Mouse (Mus musculus) heart, postnatal 0 days (tissue): ENCODE measurements around the gene Paf1. TPM values are rescaled to one million over a fixed set of nuclear protein-coding genes. Genes with fewer than 3 reads are reported as not detected.
A peak's percentile ranks its signal among the peaks of the same experiment; 100 is the strongest.

Experiments used
- ATAC-seq: fragments of 200-750 bp; cut with Nextera tagmentation; 2 replicates; pipeline ENCODE4 v1.8.0; 2017; ENCODE audit warnings: low read depth, moderate number of reproducible peaks, moderate library complexity; ENCODE audit not compliant: insufficient read depth
- DNase-seq: peaks from one replicate; pipeline ENCODE4 v3.0.0-alpha.2; 2016; ENCODE audit warnings: low spot score
- H3K27ac ChIP-seq: fragments of 300-500 bp; sonication (generic); 2 replicates; pipeline ENCODE4 v1.5.1; 2014; ENCODE audit warnings: low read depth, mild to moderate bottlenecking
- H3K27me3 ChIP-seq: fragments of 300-500 bp; sonication (generic); 2 replicates; pipeline ENCODE4 v1.6.1; 2014; ENCODE audit warnings: low read length, mixed read lengths; ENCODE audit not compliant: control insufficient read depth, insufficient read depth
- H3K36me3 ChIP-seq: fragments of 300-500 bp; sonication (generic); replicated peaks from 2 replicates; pipeline ENCODE4 v1.6.1; 2014; ENCODE audit warnings: low read length, mixed read lengths; ENCODE audit not compliant: control insufficient read depth, insufficient read depth
- H3K4me1 ChIP-seq: fragments of 300-500 bp; sonication (generic); 2 replicates; pipeline ENCODE4 v1.6.1; 2014; ENCODE audit warnings: antibody characterized with exemption; ENCODE audit not compliant: control insufficient read depth, insufficient read depth
- H3K4me2 ChIP-seq: fragments of 300-500 bp; sonication (generic); 2 replicates; pipeline ENCODE4 v1.6.1; 2014; ENCODE audit warnings: low read depth, mild to moderate bottlenecking, low read length, moderate library complexity
- H3K4me3 ChIP-seq: fragments of 300-500 bp; sonication (generic); 2 replicates; pipeline ENCODE4 v1.5.1; 2014; ENCODE audit warnings: low read depth, low read length
- H3K9ac ChIP-seq: fragments of 300-500 bp; sonication (generic); replicated peaks from 2 replicates; pipeline ENCODE4 v1.6.1; 2014; ENCODE audit warnings: low read depth, low read length, mixed read lengths
- H3K9me3 ChIP-seq: fragments of 300-500 bp; sonication (generic); replicated peaks from 2 replicates; pipeline ENCODE4 v1.6.1; 2016; ENCODE audit warnings: low read length; ENCODE audit not compliant: control insufficient read depth
- CTCF ChIP-seq: IDR thresholded peaks from 2 replicates; pipeline ENCODE4 v1.5.1; 2016; ENCODE audit warnings: antibody characterized with exemption, control low read depth, low read depth
- EP300 ChIP-seq: IDR thresholded peaks from 2 replicates; pipeline ENCODE4 v1.6.1; 2016; ENCODE audit warnings: antibody characterized with exemption, low read depth
- WGBS: fragments of 180-500 bp; shearing (Covaris S2); extraction: QIAGEN DNeasy Blood & Tissue Kit; methylation state at CpG from one replicate; pipeline ENCODE4 v1.1.7; 2014; 5-methylcytosine and 5-hydroxymethylcytosine counted together
- polyA plus RNA-seq: library from polyadenylated mRNA; unstranded; fragments of >200 nt; fragmentation: Nextera tagmentation; extraction: Ambion mirVana; gene quantifications from 2 replicates; pipeline ENCODE4 v1.2.1, GENCODE M21; 2015
- total RNA-seq: library from RNA; depleted of rRNA; stranded (reverse); fragments of >200 nt; gene quantifications from 2 replicates; pipeline ENCODE4 v1.2.3, GENCODE M21; 2014; ENCODE audit warnings: low replicate concordance; rRNA removed

The Paf1 gene
- total and polyA plus RNA-seq, 2 experiments from 2014 or later = 29.8 to 56.5 TPM

DNA sequence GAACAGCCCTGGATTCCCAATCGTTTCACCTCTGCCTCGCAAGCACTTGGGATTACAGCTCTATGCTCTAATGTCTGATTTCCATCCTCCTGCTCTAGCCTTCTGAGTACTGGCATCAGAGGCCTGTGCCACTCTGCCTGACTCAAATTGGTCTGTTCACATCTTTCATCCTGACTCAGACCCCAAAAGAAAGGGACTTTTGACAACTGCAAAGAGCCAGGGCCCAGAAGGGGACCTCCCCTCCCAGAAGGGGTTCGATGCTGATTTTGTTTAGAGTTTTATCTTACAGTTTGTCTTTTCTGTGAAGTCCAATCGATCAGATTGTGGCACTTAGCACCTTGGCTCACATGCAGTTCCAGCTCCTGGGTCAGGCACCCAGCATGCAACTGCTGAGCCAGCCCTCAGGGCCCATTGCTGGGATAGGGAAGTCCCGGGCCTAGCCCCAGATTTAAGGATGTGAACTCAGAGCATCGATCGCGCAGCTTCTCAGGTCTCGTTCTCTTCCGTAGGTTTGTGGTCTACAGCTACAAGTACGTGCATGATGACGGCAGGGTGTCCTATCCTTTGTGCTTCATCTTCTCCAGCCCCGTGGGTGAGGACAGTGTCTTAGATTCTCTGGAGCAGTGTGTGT, 51.7 kb downstream of the Paf1 start:
- Histone ChIP-seq H3K4me3 (no peak overlapping the region), H3K27me3 (peaks cover 6% of the 10 kb centered on the region; the same call in 1 of the 2 replicates), H3K27ac (no peak overlapping the region), H3K4me2 (no peak overlapping the region), H3K4me1 (no peaks in the 10 kb centered on the region), H3K9me3 (no peaks in the 10 kb centered on the region), H3K36me3 (no peaks in the 10 kb centered on the region), H3K9ac (no peak overlapping the region)
- ATAC-seq = no peak
- DNase-seq = no peak
- 83% methylated on average over 13 of the region's 13 CpGs for WGBS
- TF ChIP-seq EP300 (no peak), CTCF (no peak)

DNA sequence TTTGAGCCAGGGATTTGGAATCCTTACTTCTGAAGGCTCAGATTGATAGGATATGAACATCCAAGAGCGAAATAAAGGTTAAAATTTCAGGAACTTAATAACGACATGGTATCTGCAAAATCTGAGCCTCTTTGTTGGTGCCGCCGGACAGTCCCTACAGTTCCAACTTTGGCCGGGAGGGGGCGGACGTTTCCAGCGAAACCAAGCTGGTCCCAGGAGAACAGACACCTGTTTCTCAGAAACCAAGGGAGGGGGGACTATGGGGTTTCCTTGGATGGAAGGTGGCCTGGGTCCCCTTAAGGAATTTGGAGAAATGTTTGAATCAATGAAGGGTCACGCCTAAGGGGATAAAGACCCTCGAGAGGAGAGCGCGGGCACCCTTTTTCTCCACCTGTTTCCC, 53.7 kb downstream of the Paf1 start:
- DNase-seq (no peak), ATAC-seq (no peak)
- Histone ChIP-seq H3K9ac (no peak overlapping the region), H3K27me3 (peaks cover 6% of the 10 kb centered on the region; the same call in 1 of the 2 replicates), H3K4me1 (no peaks in the 10 kb centered on the region), H3K9me3 (no peaks in the 10 kb centered on the region), H3K27ac (no peak overlapping the region), H3K36me3 (no peaks in the 10 kb centered on the region), H3K4me3 (no peak overlapping the region), H3K4me2 (no peak overlapping the region)
- WGBS = 12% methylated on average over 12 of the region's 12 CpGs
- peak; percentile 75 for TF ChIP-seq CTCF
- no peak for TF ChIP-seq EP300

DNA sequence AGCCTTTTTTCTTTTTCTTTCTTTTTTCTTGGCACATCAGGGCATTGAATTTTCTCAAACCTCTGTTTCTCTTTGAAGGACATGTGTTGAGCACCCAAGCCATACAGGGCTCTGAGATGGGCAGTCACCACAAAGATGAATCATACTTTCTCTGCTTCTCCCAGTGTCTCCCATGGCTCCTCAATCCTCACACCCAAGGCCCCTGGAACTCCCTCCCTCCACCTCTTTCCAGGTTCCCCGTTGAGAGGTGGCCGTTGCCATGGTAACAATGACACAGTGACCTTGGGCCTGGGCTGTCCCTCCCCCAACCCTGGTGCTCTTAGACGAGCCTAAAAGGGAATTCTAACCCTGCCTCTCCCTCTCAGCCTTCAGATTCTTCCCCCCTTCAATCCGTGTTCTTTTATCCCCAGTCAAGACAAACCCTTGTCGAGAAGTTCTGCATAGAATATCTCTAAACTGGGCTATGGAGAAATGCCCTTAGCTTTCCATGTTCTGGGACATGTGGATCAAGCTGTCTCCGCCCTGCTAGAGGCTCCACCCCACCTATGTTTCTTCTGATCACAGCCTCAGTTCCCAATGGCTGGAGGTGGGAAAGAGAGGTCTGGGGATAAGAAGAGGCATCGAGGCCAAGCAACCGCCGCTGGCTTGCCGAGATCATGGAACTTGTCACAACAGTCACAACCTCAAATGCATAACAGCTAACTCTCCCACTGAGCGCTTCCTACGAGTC, 54.5 kb downstream of the Paf1 start:
- DNase-seq (no peak), ATAC-seq (no peak)
- Histone ChIP-seq H3K36me3 (no peaks in the 10 kb centered on the region), H3K4me2 (no peak overlapping the region), H3K27ac (no peak overlapping the region), H3K27me3 (peaks cover 6% of the 10 kb centered on the region; the same call in 1 of the 2 replicates), H3K4me3 (no peak overlapping the region), H3K9me3 (no peaks in the 10 kb centered on the region), H3K4me1 (no peaks in the 10 kb centered on the region), H3K9ac (no peak overlapping the region)
- TF ChIP-seq CTCF (no peak), EP300 (no peak)
- WGBS = 37% methylated on average over 12 of the region's 12 CpGs

DNA sequence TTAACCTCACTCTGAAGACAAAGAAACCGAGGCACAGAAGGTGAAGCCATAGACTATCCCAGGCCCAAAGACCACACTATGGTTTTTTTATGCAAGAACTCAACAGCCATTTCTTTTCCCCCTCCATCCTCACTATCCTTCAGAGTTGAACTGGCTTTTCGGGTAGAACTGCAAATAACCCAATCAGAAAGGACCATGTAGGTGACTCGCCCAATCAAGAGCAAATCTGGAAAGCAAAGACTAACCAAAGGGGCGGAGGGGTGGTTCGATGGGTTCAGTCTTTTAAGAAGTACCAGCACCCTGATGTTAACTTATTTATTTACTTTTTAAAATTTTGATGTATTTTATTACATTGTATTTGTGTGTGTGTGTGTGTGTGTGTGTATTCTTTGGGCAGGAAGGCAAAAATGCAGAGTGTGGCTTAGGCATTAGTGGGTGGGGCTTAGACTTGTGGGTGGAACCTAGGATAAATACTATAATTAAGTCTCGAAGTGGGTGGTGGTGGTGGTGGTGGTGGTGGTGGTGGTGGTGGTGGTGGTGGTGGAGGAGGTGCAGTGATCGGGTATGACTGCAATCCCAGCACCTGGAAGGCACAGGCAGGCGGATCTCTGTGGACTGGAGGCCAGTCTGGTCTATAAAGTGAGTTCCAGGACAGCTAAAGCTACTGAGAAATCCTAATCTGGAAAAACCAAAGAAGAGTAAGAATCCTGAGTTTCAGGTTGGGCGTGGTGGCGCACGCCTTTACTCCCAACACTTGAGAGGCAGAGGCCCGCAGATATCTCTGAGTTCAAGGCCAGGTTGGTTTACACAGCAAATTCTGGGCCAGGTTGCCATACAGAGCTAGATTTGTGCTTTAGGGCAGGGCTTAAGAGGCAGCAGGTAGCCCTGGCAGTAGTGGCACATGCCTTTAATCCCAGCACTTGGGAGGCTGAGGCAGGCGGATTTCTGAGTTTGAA, 55.4 kb downstream of the Paf1 start:
- H3K4me1 ChIP-seq = no peaks in the 10 kb centered on the region
- 74% methylated on average over 13 of the region's 13 CpGs for WGBS

More for the DNA sequence above, 55.4 kb downstream of the Paf1 start:
- Histone ChIP-seq H3K27ac (no peak overlapping the region), H3K36me3 (no peaks in the 10 kb centered on the region), H3K27me3 (peaks cover 6% of the 10 kb centered on the region; the same call in 1 of the 2 replicates), H3K4me2 (no peak overlapping the region), H3K4me3 (no peak overlapping the region), H3K9me3 (no peaks in the 10 kb centered on the region), H3K9ac (no peak overlapping the region)
- ATAC-seq (no peak), DNase-seq (no peak)
- no peak for TF ChIP-seq EP300
- TF ChIP-seq CTCF = no peak

Other genes with a start within 250 kb of the Paf1 start
- gene Fbl, start 223.2 kb upstream of the Paf1 start, total RNA-seq = 6.6 and 21.8 TPM in 2 replicates
- gene Fbl, start 223.2 kb upstream of the Paf1 start, polyA plus RNA-seq = 44.3 and 51.3 TPM in 2 replicates
- 21.3 and 37.1 TPM in 2 replicates for gene Dyrk1b, start 213.5 kb upstream of the Paf1 start, total RNA-seq
- gene Dyrk1b, start 213.5 kb upstream of the Paf1 start, polyA plus RNA-seq = 10.2 and 10.4 TPM in 2 replicates
- 6.5 and 18.2 TPM in 2 replicates for gene Eid2, start 125.1 kb upstream of the Paf1 start, total RNA-seq
- 1.4 and 1.6 TPM in 2 replicates for gene Eid2, start 125.1 kb upstream of the Paf1 start, polyA plus RNA-seq
- gene Eid2b, start 115.2 kb upstream of the Paf1 start, total RNA-seq = 4.4 and 13.0 TPM in 2 replicates
- 9.1 and 9.7 TPM in 2 replicates for gene Eid2b, start 115.2 kb upstream of the Paf1 start, polyA plus RNA-seq
- gene Selenov, start 101.8 kb upstream of the Paf1 start, total RNA-seq = not detected in 2 replicates
- gene Selenov, start 101.8 kb upstream of the Paf1 start, polyA plus RNA-seq = not detected in 2 replicates
- not detected in 2 replicates for gene Dll3, start 90.7 kb upstream of the Paf1 start, total RNA-seq
- gene Dll3, start 90.7 kb upstream of the Paf1 start, polyA plus RNA-seq = not detected in 2 replicates
- 60.6 and 69.9 TPM in 2 replicates for gene Timm50, start 80.9 kb upstream of the Paf1 start, total RNA-seq
- 90.1 and 90.6 TPM in 2 replicates for gene Timm50, start 80.9 kb upstream of the Paf1 start, polyA plus RNA-seq
- 52.3 and 71.4 TPM in 2 replicates for gene Supt5, start 54.2 kb upstream of the Paf1 start, total RNA-seq
- gene Supt5, start 54.2 kb upstream of the Paf1 start, polyA plus RNA-seq = 36.4 and 36.6 TPM in 2 replicates
- 145 and 161 TPM in 2 replicates for gene Rps16, start 42.3 kb upstream of the Paf1 start, total RNA-seq
- 481 and 513 TPM in 2 replicates for gene Rps16, start 42.3 kb upstream of the Paf1 start, polyA plus RNA-seq
- gene Plekhg2, start 20.4 kb upstream of the Paf1 start, total RNA-seq = 23.5 and 41.7 TPM in 2 replicates
- gene Plekhg2, start 20.4 kb upstream of the Paf1 start, polyA plus RNA-seq = 11.8 and 13.7 TPM in 2 replicates
- gene Zfp36, start 12.7 kb upstream of the Paf1 start, total RNA-seq = 10.8 and 19.2 TPM in 2 replicates
- 12.5 and 13.6 TPM in 2 replicates for gene Zfp36, start 12.7 kb upstream of the Paf1 start, polyA plus RNA-seq
- gene Med29, start 243 bp upstream of the Paf1 start, total RNA-seq = 42.1 and 51.4 TPM in 2 replicates
- 44.1 and 45.8 TPM in 2 replicates for gene Med29, start 243 bp upstream of the Paf1 start, polyA plus RNA-seq
- gene Gmfg, start 44.5 kb downstream of the Paf1 start, total RNA-seq = 1.5 and 3.0 TPM in 2 replicates
- gene Gmfg, start 44.5 kb downstream of the Paf1 start, polyA plus RNA-seq = 8.9 and 9.8 TPM in 2 replicates
- 1.4 and 3.9 TPM in 2 replicates for gene Lrfn1, start 59.0 kb downstream of the Paf1 start, total RNA-seq
- gene Lrfn1, start 59.0 kb downstream of the Paf1 start, polyA plus RNA-seq = 0.31 and 0.55 TPM in 2 replicates
- gene Ifnl2, start 117.5 kb downstream of the Paf1 start, total RNA-seq = not detected in 2 replicates
- gene Ifnl2, start 117.5 kb downstream of the Paf1 start, polyA plus RNA-seq = not detected in 2 replicates
- not detected in 2 replicates for gene Ifnl3, start 129.9 kb downstream of the Paf1 start, total RNA-seq
- gene Ifnl3, start 129.9 kb downstream of the Paf1 start, polyA plus RNA-seq = not detected in 2 replicates
- not detected in 2 replicates for gene Sycn, start 147.9 kb downstream of the Paf1 start, total RNA-seq
- not detected in 2 replicates for gene Sycn, start 147.9 kb downstream of the Paf1 start, polyA plus RNA-seq
- gene Nccrp1, start 154.3 kb downstream of the Paf1 start, total RNA-seq = not detected in 2 replicates
- gene Nccrp1, start 154.3 kb downstream of the Paf1 start, polyA plus RNA-seq = not detected in 2 replicates
- gene Samd4b, start 205.2 kb downstream of the Paf1 start, total RNA-seq = 37.0 and 53.5 TPM in 2 replicates
- 12.3 and 12.4 TPM in 2 replicates for gene Samd4b, start 205.2 kb downstream of the Paf1 start, polyA plus RNA-seq
- gene Pak4, start 205.2 kb downstream of the Paf1 start, total RNA-seq = 12.7 and 17.1 TPM in 2 replicates
- 11.3 and 12.0 TPM in 2 replicates for gene Pak4, start 205.2 kb downstream of the Paf1 start, polyA plus RNA-seq
- gene Acp7, start 238.4 kb downstream of the Paf1 start, total RNA-seq = not detected in 2 replicates
- not detected in 2 replicates for gene Acp7, start 238.4 kb downstream of the Paf1 start, polyA plus RNA-seq